ENCODE assay signal across 10 mouse cellular contexts in genomic region chr15:78973950-78974349, GRCm38 (mm10). TPM values are rescaled to one million over a fixed set of nuclear protein-coding genes. Genes with fewer than 3 reads are reported as not detected.
DNase-seq lines count a peak whose midpoint lies in the region; ATAC-seq lines count a peak whose summit lies in the region.
"Had no signal": no experiment of that assay in that cellular context is flagged by ENCODE, and none has a peak within 500 bp of the region (broad histone marks: within the 10 kb centered on the region; RNA-seq: fewer than 3 reads in every experiment).

No protein-coding gene starts in this region.

- no peaks in the 10 kb centered on the region for H3K27me3 ChIP-seq in hindbrain, embryonic 16.5 days (replicated peaks; ENCODE audit: control insufficient read depth, insufficient read depth, low read length)
- no peaks in the 10 kb centered on the region for H3K27me3 ChIP-seq in hindbrain, embryonic 13.5 days
- H3K27me3 ChIP-seq in midbrain, embryonic 10.5 days (ENCODE audit: low read depth, poor library complexity, severe bottlenecking): no peaks in the 10 kb centered on the region
- no peaks in the 10 kb centered on the region for H3K27me3 ChIP-seq in midbrain, embryonic 15.5 days (replicated peaks)
- H3K27me3 ChIP-seq in embryonic facial prominence, embryonic 13.5 days: no peaks in the 10 kb centered on the region

- no peaks in the 10 kb centered on the region for H3K9me3 ChIP-seq in hindbrain, embryonic 16.5 days (ENCODE audit: control insufficient read depth, low read length)
- H3K9me3 ChIP-seq in hindbrain, embryonic 13.5 days: no peaks in the 10 kb centered on the region
- no peaks in the 10 kb centered on the region for H3K9me3 ChIP-seq in midbrain, embryonic 10.5 days (replicated peaks)
- H3K9me3 ChIP-seq in midbrain, embryonic 15.5 days: no peaks in the 10 kb centered on the region
- H3K9me3 ChIP-seq in embryonic facial prominence, embryonic 13.5 days: no peaks in the 10 kb centered on the region

- WGBS in hindbrain, embryonic 16.5 days: 71% methylated on average over 7 of the region's 7 CpGs
- WGBS in hindbrain, embryonic 13.5 days: 74% methylated on average over 7 of the region's 7 CpGs
- WGBS in midbrain, embryonic 10.5 days: 77% methylated on average over 7 of the region's 7 CpGs
- WGBS in midbrain, embryonic 15.5 days: 81% methylated on average over 7 of the region's 7 CpGs
- 76% methylated on average over 7 of the region's 7 CpGs for whole genome bisulfite sequencing in embryonic facial prominence, embryonic 13.5 days

- H3K9ac ChIP-seq in hindbrain, embryonic 16.5 days (ENCODE audit: low read depth, low read length): no peak overlapping the region
- H3K9ac ChIP-seq in hindbrain, embryonic 13.5 days: no peak overlapping the region
- H3K9ac ChIP-seq in midbrain, embryonic 15.5 days: no peak overlapping the region
- 0 out of 2 replicates have a peak overlapping the region, but pooled peaks have one; percentile 17 for H3K9ac ChIP-seq in embryonic facial prominence, embryonic 13.5 days

- no peak overlapping the region for H3K27ac ChIP-seq in hindbrain, embryonic 16.5 days (ENCODE audit: low read depth, low read length)
- no peak overlapping the region for H3K27ac ChIP-seq in hindbrain, embryonic 13.5 days
- H3K27ac ChIP-seq in midbrain, embryonic 10.5 days (replicated peaks): peak overlapping the region; percentile 17; the same call in 1 of the 2 replicates
- H3K27ac ChIP-seq in midbrain, embryonic 15.5 days: no peak overlapping the region
- H3K27ac ChIP-seq in embryonic facial prominence, embryonic 13.5 days: no peak overlapping the region
- H3K27ac ChIP-seq: macrophage had no signal

- no peak overlapping the region for H3K4me3 ChIP-seq in hindbrain, embryonic 16.5 days (ENCODE audit: low read length)
- H3K4me3 ChIP-seq in hindbrain, embryonic 13.5 days: no peak overlapping the region
- H3K4me3 ChIP-seq in midbrain, embryonic 10.5 days: no peak overlapping the region
- H3K4me3 ChIP-seq in midbrain, embryonic 15.5 days: no peak overlapping the region
- no peak overlapping the region for H3K4me3 ChIP-seq in embryonic facial prominence, embryonic 13.5 days

- no peak overlapping the region for H3K4me2 ChIP-seq in hindbrain, embryonic 16.5 days (ENCODE audit: low read length)
- H3K4me2 ChIP-seq in hindbrain, embryonic 13.5 days: no peak overlapping the region
- H3K4me2 ChIP-seq in midbrain, embryonic 15.5 days: no peak overlapping the region
- H3K4me2 ChIP-seq in embryonic facial prominence, embryonic 13.5 days: no peak overlapping the region

- H3K4me1 ChIP-seq in hindbrain, embryonic 16.5 days (ENCODE audit: control insufficient read depth, insufficient read depth, low read depth, low read length): no peaks in the 10 kb centered on the region
- H3K4me1 ChIP-seq in hindbrain, embryonic 13.5 days (replicated peaks): peaks cover 8% of the 10 kb centered on the region
- peaks cover 13% of the 10 kb centered on the region for H3K4me1 ChIP-seq in midbrain, embryonic 10.5 days
- H3K4me1 ChIP-seq in midbrain, embryonic 15.5 days: peaks cover 3% of the 10 kb centered on the region
- peaks cover 7% of the 10 kb centered on the region for H3K4me1 ChIP-seq in embryonic facial prominence, embryonic 13.5 days

- no peak for DNase-seq in midbrain, embryonic 10.5 days (ENCODE audit: low spot score)
- peak; percentile 62 for DNase-seq in adipocyte (ENCODE audit: low spot score)
- no peak for DNase-seq in urinary bladder, adult 18-20 months (ENCODE audit: low spot score in 2 of 2)
- DNase-seq in T-cell, adult 2 months (ENCODE audit: low spot score): no peak

- 0 out of 2 replicates have a peak, but pooled peaks have one; percentile 48 for ATAC-seq in hindbrain, embryonic 16.5 days
- no peak for ATAC-seq in hindbrain, embryonic 13.5 days (ENCODE audit: low FRiP score)
- no peak for ATAC-seq in midbrain, embryonic 15.5 days (replicated peaks)
- no peak for ATAC-seq in embryonic facial prominence, embryonic 13.5 days (ENCODE audit: insufficient number of reproducible peaks, insufficient read depth, low FRiP score, low TSS enrichment, low read depth)
- ATAC-seq: forebrain, embryonic 14.5 days had no signal

- H3K36me3 ChIP-seq in hindbrain, embryonic 16.5 days (ENCODE audit: control insufficient read depth, insufficient read depth, low read length): no peaks in the 10 kb centered on the region; the same call in 1 of the 2 replicates
- H3K36me3 ChIP-seq in hindbrain, embryonic 13.5 days: peaks cover 61% of the 10 kb centered on the region
- peaks cover 11% of the 10 kb centered on the region; the same call in 1 of the 2 replicates for H3K36me3 ChIP-seq in midbrain, embryonic 10.5 days
- 0 out of 2 replicates have a peak, but pooled peaks cover 2% of the 10 kb centered on the region for H3K36me3 ChIP-seq in midbrain, embryonic 15.5 days (replicated peaks)
- 0 out of 2 replicates have a peak, but pooled peaks cover 6% of the 10 kb centered on the region for H3K36me3 ChIP-seq in embryonic facial prominence, embryonic 13.5 days

RNA-seq across cellular contexts. Expression of gene Triobp, which starts 26.4 kb away (rescaled TPM):
- polyA plus RNA-seq in hindbrain, embryonic 16.5 days (2015; fragmentation: Nextera tagmentation; extraction: Ambion mirVana): 36.1 and 40.4 TPM in 2 replicates
- 31.6 and 36.6 TPM in 2 replicates for polyA plus RNA-seq in hindbrain, embryonic 13.5 days (2015; fragmentation: Nextera tagmentation; extraction: Ambion mirVana)
- 39.7 and 39.8 TPM in 2 replicates for polyA plus RNA-seq in midbrain, embryonic 10.5 days (2016; fragmentation: Nextera tagmentation; extraction: Ambion mirVana)
- 51.7 and 55.5 TPM in 2 replicates for polyA plus RNA-seq in midbrain, embryonic 15.5 days (2015; fragmentation: Nextera tagmentation; extraction: Ambion mirVana)
- 37.8 and 38.7 TPM in 2 replicates for polyA plus RNA-seq in embryonic facial prominence, embryonic 13.5 days (2015; fragmentation: Nextera tagmentation; extraction: Ambion mirVana)

RNA-seq across cellular contexts. Expression of gene Nol12, which starts 39.2 kb away (rescaled TPM):
- polyA plus RNA-seq in hindbrain, embryonic 16.5 days (2015; fragmentation: Nextera tagmentation; extraction: Ambion mirVana): 63.6 and 68.1 TPM in 2 replicates
- 57.4 and 62.3 TPM in 2 replicates for polyA plus RNA-seq in hindbrain, embryonic 13.5 days (2015; fragmentation: Nextera tagmentation; extraction: Ambion mirVana)
- polyA plus RNA-seq in midbrain, embryonic 10.5 days (2016; fragmentation: Nextera tagmentation; extraction: Ambion mirVana): 62.7 and 71.2 TPM in 2 replicates
- polyA plus RNA-seq in midbrain, embryonic 15.5 days (2015; fragmentation: Nextera tagmentation; extraction: Ambion mirVana): 62.5 and 65.8 TPM in 2 replicates
- 54.1 and 57.4 TPM in 2 replicates for polyA plus RNA-seq in embryonic facial prominence, embryonic 13.5 days (2015; fragmentation: Nextera tagmentation; extraction: Ambion mirVana)

RNA-seq across cellular contexts. Expression of gene Lgals1, which starts 47.4 kb away (rescaled TPM):
- polyA plus RNA-seq in hindbrain, embryonic 16.5 days (2015; fragmentation: Nextera tagmentation; extraction: Ambion mirVana): 105 and 169 TPM in 2 replicates
- 193 and 202 TPM in 2 replicates for polyA plus RNA-seq in hindbrain, embryonic 13.5 days (2015; fragmentation: Nextera tagmentation; extraction: Ambion mirVana)
- 341 and 392 TPM in 2 replicates for polyA plus RNA-seq in midbrain, embryonic 10.5 days (2016; fragmentation: Nextera tagmentation; extraction: Ambion mirVana)
- 80.4 and 93.5 TPM in 2 replicates for polyA plus RNA-seq in midbrain, embryonic 15.5 days (2015; fragmentation: Nextera tagmentation; extraction: Ambion mirVana)
- 2,193 and 2,304 TPM in 2 replicates for polyA plus RNA-seq in embryonic facial prominence, embryonic 13.5 days (2015; fragmentation: Nextera tagmentation; extraction: Ambion mirVana)

RNA-seq across cellular contexts. Expression of gene H1f0, which starts 54.3 kb away (rescaled TPM):
- polyA plus RNA-seq in hindbrain, embryonic 16.5 days (2015; fragmentation: Nextera tagmentation; extraction: Ambion mirVana): 200 and 206 TPM in 2 replicates
- polyA plus RNA-seq in hindbrain, embryonic 13.5 days (2015; fragmentation: Nextera tagmentation; extraction: Ambion mirVana): 259 and 266 TPM in 2 replicates
- polyA plus RNA-seq in midbrain, embryonic 10.5 days (2016; fragmentation: Nextera tagmentation; extraction: Ambion mirVana): 421 and 499 TPM in 2 replicates
- 183 and 198 TPM in 2 replicates for polyA plus RNA-seq in midbrain, embryonic 15.5 days (2015; fragmentation: Nextera tagmentation; extraction: Ambion mirVana)
- polyA plus RNA-seq in embryonic facial prominence, embryonic 13.5 days (2015; fragmentation: Nextera tagmentation; extraction: Ambion mirVana): 533 and 546 TPM in 2 replicates
